Mouse (Mus musculus) bone marrow macrophage, adult 2 months (primary cell): Measurements from ENCODE around the gene Pard6a. TPM values are rescaled to one million over a fixed set of nuclear protein-coding genes. Genes with fewer than 3 reads are reported as not detected.

Experiments used
- H3K27ac ChIP-seq: 2 replicates; pipeline ENCODE4 v1.5.1; 2012; ENCODE audit warnings: low read depth, low read length; ENCODE audit not compliant: insufficient read depth
- H3K4me1 ChIP-seq: 2 replicates; pipeline ENCODE4 v1.6.1; 2012; ENCODE audit warnings: low read length; ENCODE audit not compliant: control insufficient read depth, insufficient read depth
- H3K4me3 ChIP-seq: 2 replicates; pipeline ENCODE4 v1.5.1; 2012; ENCODE audit warnings: mild to moderate bottlenecking, low read length, moderate library complexity; ENCODE audit not compliant: insufficient read depth
- CTCF ChIP-seq: IDR thresholded peaks from 2 replicates; pipeline ENCODE4 v1.5.1; 2012; ENCODE audit warnings: low read depth, mild to moderate bottlenecking, low read length, moderate library complexity
- POLR2A ChIP-seq: IDR thresholded peaks from 2 replicates; pipeline ENCODE4 v1.6.1; 2012; ENCODE audit warnings: mild to moderate bottlenecking, low read depth, low read length, borderline replicate concordance
- polyA plus RNA-seq: library from polyadenylated mRNA; stranded (reverse); fragments of >200 nt; gene quantifications from 2 replicates; pipeline ENCODE4 v1.2.4, GENCODE M21; 2012; ENCODE audit not compliant: missing spikeins, insufficient read depth, insufficient read length

The Pard6a gene
- polyA plus RNA-seq, 1 experiment: 9.4 TPM

DNA sequence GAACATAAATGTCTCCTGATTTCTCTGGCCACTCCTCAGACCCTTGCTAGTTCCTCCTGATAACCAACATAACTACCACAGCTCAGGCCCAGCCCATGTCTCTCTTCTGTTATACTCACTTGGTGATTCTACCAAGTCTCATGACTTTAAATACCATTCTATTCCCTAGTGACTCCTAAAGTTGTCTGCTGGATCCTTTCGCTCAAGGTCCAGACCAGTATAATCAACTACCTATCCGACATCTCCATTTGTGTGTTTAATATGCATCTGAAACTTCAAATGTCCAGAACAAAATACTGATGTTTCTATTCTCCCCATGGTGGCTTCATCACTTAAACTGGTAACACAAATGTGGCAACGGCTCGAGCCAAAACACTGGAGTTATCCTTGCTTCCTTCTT, 42.4 kb downstream of the Pard6a start:
- H3K27ac ChIP-seq: no peak overlapping the region
- H3K4me1 ChIP-seq: peaks cover 2% of the 10 kb centered on the region
- H3K4me3 ChIP-seq: no peak overlapping the region
- TF ChIP-seq POLR2A (no peak), CTCF (no peak)

DNA sequence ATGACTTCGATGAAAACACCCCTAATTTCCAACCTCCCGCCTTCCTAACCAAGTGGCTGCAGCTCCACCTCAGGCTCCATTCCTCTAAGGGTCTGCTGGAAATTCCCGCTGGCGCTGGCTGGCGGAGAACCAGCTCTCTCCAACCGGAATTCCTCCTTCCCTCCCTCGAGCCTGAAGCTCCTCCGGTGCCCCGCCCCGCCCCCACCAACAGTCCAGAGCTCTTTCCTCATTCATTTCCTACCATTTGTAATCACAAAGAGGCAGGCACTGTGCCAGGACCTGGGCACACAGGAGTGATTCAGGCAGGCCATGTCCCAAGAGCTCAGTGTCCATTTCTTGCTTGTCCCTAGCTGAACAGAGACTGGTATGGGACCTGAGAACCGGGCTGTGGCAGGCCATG, 49.7 kb downstream of the Pard6a start:
- TF ChIP-seq CTCF: no peak
- no peak for TF ChIP-seq POLR2A
- no peak overlapping the region for H3K27ac ChIP-seq
- no peak overlapping the region for H3K4me3 ChIP-seq
- H3K4me1 ChIP-seq: peaks cover 5% of the 10 kb centered on the region

Other genes with a start within 250 kb of the Pard6a start
- 1.2 and 1.6 TPM in 2 replicates for gene Tppp3, start 229.6 kb upstream of the Pard6a start, polyA plus RNA-seq
- 16.0 and 16.3 TPM in 2 replicates for gene Zdhhc1, start 204.2 kb upstream of the Pard6a start, polyA plus RNA-seq
- gene Hsd11b2, start 182.4 kb upstream of the Pard6a start, polyA plus RNA-seq: not detected in 2 replicates
- 177 and 186 TPM in 2 replicates for gene Atp6v0d1, start 135.1 kb upstream of the Pard6a start, polyA plus RNA-seq
- 15.5 and 17.9 TPM in 2 replicates for gene Ripor1, start 95.9 kb upstream of the Pard6a start, polyA plus RNA-seq
- gene Ctcf, start 64.6 kb upstream of the Pard6a start, polyA plus RNA-seq: 60.3 and 61.3 TPM in 2 replicates
- not detected in 2 replicates for gene Agrp, start 63.8 kb upstream of the Pard6a start, polyA plus RNA-seq
- gene Carmil2, start 14.9 kb upstream of the Pard6a start, polyA plus RNA-seq: 0.32 TPM in 1 of 2 replicates, not detected in the other
- gene Acd, start within 50 bp of the Pard6a start, polyA plus RNA-seq: 37.9 and 41.6 TPM in 2 replicates
- not detected in 2 replicates for gene 4933405L10Rik, start 6.5 kb downstream of the Pard6a start, polyA plus RNA-seq
- gene Enkd1, start 7.1 kb downstream of the Pard6a start, polyA plus RNA-seq: 5.3 and 9.1 TPM in 2 replicates
- 0.75 and 1.4 TPM in 2 replicates for gene Gfod2, start 57.5 kb downstream of the Pard6a start, polyA plus RNA-seq
- 42.0 and 44.3 TPM in 2 replicates for gene Ranbp10, start 126.2 kb downstream of the Pard6a start, polyA plus RNA-seq
- not detected in 2 replicates for gene Tsnaxip1, start 126.6 kb downstream of the Pard6a start, polyA plus RNA-seq
- gene Cenpt, start 152.1 kb downstream of the Pard6a start, polyA plus RNA-seq: 16.9 and 17.1 TPM in 2 replicates
- gene Thap11, start 154.0 kb downstream of the Pard6a start, polyA plus RNA-seq: 27.4 and 28.5 TPM in 2 replicates
- gene Nutf2, start 159.4 kb downstream of the Pard6a start, polyA plus RNA-seq: 2.2 TPM in 1 of 2 replicates, not detected in the other
- 23.6 and 29.8 TPM in 2 replicates for gene Edc4, start 179.7 kb downstream of the Pard6a start, polyA plus RNA-seq
- gene Nrn1l, start 192.4 kb downstream of the Pard6a start, polyA plus RNA-seq: not detected in 2 replicates
- 18.0 and 18.8 TPM in 2 replicates for gene Pskh1, start 199.3 kb downstream of the Pard6a start, polyA plus RNA-seq
- 0.63 TPM in 1 of 2 replicates, not detected in the other for gene Ctrl, start 232.7 kb downstream of the Pard6a start, polyA plus RNA-seq
- 150 and 151 TPM in 2 replicates for gene Psmb10, start 237.3 kb downstream of the Pard6a start, polyA plus RNA-seq
- 0.55 and 0.60 TPM in 2 replicates for gene Lcat, start 242.2 kb downstream of the Pard6a start, polyA plus RNA-seq